In genomic region chr10:120635818-120636543, GRCm38 (mm10) we compare ENCODE assay signal across 9 mouse cellular contexts.
A peak's percentile ranks its signal among the peaks of the same experiment; 100 is the strongest.
DNase-seq lines count a peak whose midpoint lies in the region; ATAC-seq and TF ChIP-seq lines count a peak whose summit lies in the region.
"Had no signal": no experiment of that assay in that cellular context is flagged by ENCODE, and none has a peak within 500 bp of the region (broad histone marks: within the 10 kb centered on the region; RNA-seq: fewer than 3 reads in every experiment).

No protein-coding gene starts in this region.

- 0 out of 2 replicates have a peak overlapping the region, but pooled peaks have one; percentile 9 for H3K27ac ChIP-seq in hindbrain, embryonic 13.5 days
- H3K27ac ChIP-seq in hindbrain, embryonic 12.5 days = no peak overlapping the region
- H3K27ac ChIP-seq in embryonic facial prominence, embryonic 15.5 days (replicated peaks) = no peak overlapping the region
- H3K27ac ChIP-seq in heart, postnatal 0 days (ENCODE audit: low read depth) = no peak overlapping the region
- H3K27ac ChIP-seq in midbrain, embryonic 14.5 days (replicated peaks; ENCODE audit: low read depth, low read length) = no peak overlapping the region

- WGBS in hindbrain, embryonic 13.5 days = 73% methylated on average over 21 of the region's 21 CpGs
- 79% methylated on average over 21 of the region's 21 CpGs for WGBS in hindbrain, embryonic 12.5 days
- WGBS in embryonic facial prominence, embryonic 15.5 days = 60% methylated on average over 21 of the region's 21 CpGs
- 39% methylated on average over 21 of the region's 21 CpGs for WGBS in heart, postnatal 0 days
- WGBS in midbrain, embryonic 14.5 days = 83% methylated on average over 21 of the region's 21 CpGs

- no peak overlapping the region for H3K4me3 ChIP-seq in hindbrain, embryonic 13.5 days
- no peak overlapping the region for H3K4me3 ChIP-seq in hindbrain, embryonic 12.5 days
- H3K4me3 ChIP-seq in embryonic facial prominence, embryonic 15.5 days (replicated peaks) = no peak overlapping the region
- H3K4me3 ChIP-seq in heart, postnatal 0 days (ENCODE audit: low read depth, low read length) = no peak overlapping the region
- no peak overlapping the region for H3K4me3 ChIP-seq in midbrain, embryonic 14.5 days (replicated peaks; ENCODE audit: low read depth, low read length)

- H3K4me1 ChIP-seq in hindbrain, embryonic 13.5 days (replicated peaks) = peaks cover 15% of the 10 kb centered on the region
- peaks cover 8% of the 10 kb centered on the region; the same call in 1 of the 2 replicates for H3K4me1 ChIP-seq in hindbrain, embryonic 12.5 days
- peaks cover 14% of the 10 kb centered on the region; the same call in 1 of the 2 replicates for H3K4me1 ChIP-seq in embryonic facial prominence, embryonic 15.5 days
- H3K4me1 ChIP-seq in heart, postnatal 0 days (ENCODE audit: control insufficient read depth, insufficient read depth) = no peaks in the 10 kb centered on the region
- H3K4me1 ChIP-seq in midbrain, embryonic 14.5 days (ENCODE audit: control insufficient read depth, insufficient read depth, low read length) = no peaks in the 10 kb centered on the region

- H3K36me3 ChIP-seq in hindbrain, embryonic 13.5 days = no peaks in the 10 kb centered on the region
- no peaks in the 10 kb centered on the region for H3K36me3 ChIP-seq in hindbrain, embryonic 12.5 days
- no peaks in the 10 kb centered on the region for H3K36me3 ChIP-seq in embryonic facial prominence, embryonic 15.5 days
- no peaks in the 10 kb centered on the region for H3K36me3 ChIP-seq in heart, postnatal 0 days (replicated peaks; ENCODE audit: control insufficient read depth, insufficient read depth, low read length)
- H3K36me3 ChIP-seq in midbrain, embryonic 14.5 days (ENCODE audit: control insufficient read depth, insufficient read depth, low read length) = no peaks in the 10 kb centered on the region

- 0 out of 2 replicates have a peak, but pooled peaks have one; percentile 65 for ATAC-seq in hindbrain, embryonic 13.5 days (ENCODE audit: low FRiP score)
- ATAC-seq in hindbrain, embryonic 12.5 days (ENCODE audit: low FRiP score) = no peak
- 0 out of 2 replicates have a peak, but pooled peaks have one; percentile 47 for ATAC-seq in embryonic facial prominence, embryonic 15.5 days (ENCODE audit: insufficient number of reproducible peaks, low FRiP score, low TSS enrichment, low read depth)
- peak; percentile 33 for ATAC-seq in heart, postnatal 0 days (ENCODE audit: insufficient read depth, low read depth)
- ATAC-seq in midbrain, embryonic 14.5 days (ENCODE audit: low FRiP score, low TSS enrichment) = no peak
- no peak for ATAC-seq in erythroid progenitor cell, adult 5-6 weeks (replicated peaks; ENCODE audit: low FRiP score, poor library complexity, severe bottlenecking)

- no peak overlapping the region for H3K4me2 ChIP-seq in hindbrain, embryonic 13.5 days
- H3K4me2 ChIP-seq in hindbrain, embryonic 12.5 days (replicated peaks) = no peak overlapping the region
- H3K4me2 ChIP-seq in embryonic facial prominence, embryonic 15.5 days (replicated peaks) = no peak overlapping the region
- H3K4me2 ChIP-seq in heart, postnatal 0 days (ENCODE audit: low read depth, low read length) = no peak overlapping the region
- no peak overlapping the region for H3K4me2 ChIP-seq in midbrain, embryonic 14.5 days (ENCODE audit: low read length)

- H3K9me3 ChIP-seq in hindbrain, embryonic 13.5 days = no peaks in the 10 kb centered on the region
- H3K9me3 ChIP-seq in hindbrain, embryonic 12.5 days (replicated peaks) = no peaks in the 10 kb centered on the region
- H3K9me3 ChIP-seq in embryonic facial prominence, embryonic 15.5 days (replicated peaks) = no peaks in the 10 kb centered on the region
- H3K9me3 ChIP-seq in heart, postnatal 0 days (replicated peaks; ENCODE audit: control insufficient read depth, low read length) = no peaks in the 10 kb centered on the region
- H3K9me3 ChIP-seq in midbrain, embryonic 14.5 days (ENCODE audit: control insufficient read depth, low read length) = no peaks in the 10 kb centered on the region

- no peak overlapping the region for H3K9ac ChIP-seq in hindbrain, embryonic 13.5 days
- no peak overlapping the region for H3K9ac ChIP-seq in hindbrain, embryonic 12.5 days
- no peak overlapping the region for H3K9ac ChIP-seq in embryonic facial prominence, embryonic 15.5 days
- no peak overlapping the region for H3K9ac ChIP-seq in heart, postnatal 0 days (replicated peaks; ENCODE audit: low read depth, low read length)
- H3K9ac ChIP-seq in midbrain, embryonic 14.5 days (replicated peaks; ENCODE audit: low read length) = no peak overlapping the region

- TF ChIP-seq EP300 in heart, postnatal 0 days (IDR thresholded peaks at IDR 0.05; ENCODE audit: low read depth) = no peak

- TF ChIP-seq CTCF in heart, postnatal 0 days (IDR thresholded peaks at IDR 0.05; ENCODE audit: low read depth) = no peak

- H3K27me3 ChIP-seq in hindbrain, embryonic 13.5 days = no peaks in the 10 kb centered on the region
- H3K27me3 ChIP-seq in hindbrain, embryonic 12.5 days = no peaks in the 10 kb centered on the region
- no peaks in the 10 kb centered on the region for H3K27me3 ChIP-seq in embryonic facial prominence, embryonic 15.5 days
- H3K27me3 ChIP-seq in heart, postnatal 0 days (ENCODE audit: control insufficient read depth, insufficient read depth, low read length) = no peaks in the 10 kb centered on the region
- no peaks in the 10 kb centered on the region for H3K27me3 ChIP-seq in midbrain, embryonic 14.5 days (ENCODE audit: control insufficient read depth, insufficient read depth, low read length)
- H3K27me3 ChIP-seq: CH12.LX had no signal

- peak; percentile 45 to 69 for DNase-seq in adrenal gland, adult 18-20 months (ENCODE audit: low spot score in 2 of 2)
- DNase-seq in heart, postnatal 0 days (ENCODE audit: low spot score) = peak; percentile 20
- DNase-seq in lung, postnatal 4 days = peak; percentile 65 to 67
- DNase-seq in midbrain, embryonic 14.5 days = no peak

Comparison
In these comparisons a context has a peak if more than half of its experiments do, and no peak if none do; other contexts are left out.
1. ATAC-seq: peak in hindbrain, embryonic 13.5 days (single experiment), embryonic facial prominence, embryonic 15.5 days (single experiment) and heart, postnatal 0 days (single experiment); none in hindbrain, embryonic 12.5 days (single experiment), midbrain, embryonic 14.5 days (single experiment) and erythroid progenitor cell, adult 5-6 weeks (single experiment).